In the genomic region with DNA sequence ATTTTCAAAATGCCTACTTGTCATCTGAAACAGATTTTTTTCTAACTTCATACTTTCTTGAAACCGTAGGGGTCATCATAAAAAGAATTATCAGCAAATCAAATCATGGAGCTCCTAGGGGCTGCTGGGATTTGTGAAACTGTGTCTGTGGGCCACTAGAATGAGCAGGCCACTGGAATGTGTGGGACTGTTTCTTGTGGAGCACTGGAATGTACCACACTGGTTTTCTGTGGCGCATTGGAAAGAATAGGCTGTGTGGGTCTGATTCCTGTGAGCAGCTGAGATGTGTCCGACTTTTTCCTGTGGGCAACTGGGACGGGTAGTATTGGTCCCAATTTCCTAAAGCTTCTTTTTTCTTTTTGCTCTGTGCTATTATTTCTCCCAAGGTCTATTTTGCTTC, we compare ENCODE assay signal across 10 mouse cellular contexts.
"Had no signal": no experiment of that assay in that cellular context is flagged by ENCODE, and none has a peak within 500 bp of the region (broad histone marks: within the 10 kb centered on the region; RNA-seq: fewer than 3 reads in every experiment).

No protein-coding gene starts in this region.

- ATAC-seq: midbrain, embryonic 16.5 days had no signal

- H3K4me3 ChIP-seq: kidney, embryonic 15.5 days; limb, embryonic 13.5 days; midbrain, embryonic 12.5 days; stomach, embryonic 15.5 days had no signal

- H3K9me3 ChIP-seq: kidney, embryonic 15.5 days; limb, embryonic 13.5 days; midbrain, embryonic 12.5 days; stomach, embryonic 15.5 days had no signal

- H3K4me1 ChIP-seq: kidney, embryonic 15.5 days; limb, embryonic 13.5 days; stomach, embryonic 15.5 days had no signal

- H3K9ac ChIP-seq: kidney, embryonic 15.5 days; limb, embryonic 13.5 days; liver, embryonic 14.5 days; midbrain, embryonic 12.5 days; stomach, embryonic 15.5 days had no signal

- H3K4me2 ChIP-seq: kidney, embryonic 15.5 days; limb, embryonic 13.5 days; midbrain, embryonic 12.5 days; stomach, embryonic 15.5 days had no signal

- H3K27me3 ChIP-seq: kidney, embryonic 15.5 days; limb, embryonic 13.5 days; midbrain, embryonic 12.5 days; stomach, embryonic 15.5 days had no signal

- H3K36me3 ChIP-seq: kidney, embryonic 15.5 days; limb, embryonic 13.5 days; midbrain, embryonic 12.5 days; stomach, embryonic 15.5 days had no signal

- DNase-seq: kidney, postnatal 14 days; lung, adult 18-20 months; thymus, adult 2 months; thymus, postnatal 25 days had no signal

- H3K27ac ChIP-seq: kidney, embryonic 15.5 days; limb, embryonic 13.5 days; liver, embryonic 14.5 days; midbrain, embryonic 12.5 days; stomach, embryonic 15.5 days had no signal
